Mouse (Mus musculus) stomach, embryonic 14.5 days (tissue): ENCODE measurements at regions not wholly inside any gene's neighbourhood (a gene's known extent, or its start where the extent isn't known, plus 50 kb on each side); places are given as distances from the start of the nearest gene placed in this dataset.

ENCODE experiments used
- ATAC-seq: fragments of 200-750 bp; cut with Nextera tagmentation; 2 replicates; pipeline ENCODE4 v1.8.0; 2017; ENCODE audit warnings: low read depth, moderate TSS enrichment; ENCODE audit not compliant: insufficient number of reproducible peaks, insufficient read depth, low FRiP score
- H3K27ac ChIP-seq: fragments of 300-500 bp; sonication (generic); 2 replicates; pipeline ENCODE4 v1.5.1; 2014; ENCODE audit warnings: mild to moderate bottlenecking, low read length, moderate library complexity, mixed read lengths
- H3K27me3 ChIP-seq: fragments of 300-500 bp; sonication (generic); 2 replicates; pipeline ENCODE4 v1.6.1; 2014; ENCODE audit warnings: low read length, control low read depth, mixed read lengths; ENCODE audit not compliant: control insufficient read depth, insufficient read depth
- H3K36me3 ChIP-seq: fragments of 300-500 bp; sonication (generic); 2 replicates; pipeline ENCODE4 v1.6.1; 2014; ENCODE audit warnings: mild to moderate bottlenecking, control low read depth, low read length, moderate library complexity, mixed read lengths; ENCODE audit not compliant: control insufficient read depth, insufficient read depth
- H3K4me1 ChIP-seq: fragments of 300-500 bp; sonication (generic); 2 replicates; pipeline ENCODE4 v1.6.1; 2014; ENCODE audit warnings: low read length, control low read depth, mixed read lengths; ENCODE audit not compliant: control insufficient read depth, insufficient read depth
- H3K4me2 ChIP-seq: fragments of 300-500 bp; sonication (generic); replicated peaks from 2 replicates; pipeline ENCODE4 v1.6.1; 2014; ENCODE audit warnings: low read depth, low read length, control low read depth
- H3K4me3 ChIP-seq: fragments of 300-500 bp; sonication (generic); 2 replicates; pipeline ENCODE4 v1.5.1; 2014; ENCODE audit warnings: low read depth, low read length, control low read depth
- H3K9ac ChIP-seq: fragments of 300-500 bp; sonication (generic); replicated peaks from 2 replicates; pipeline ENCODE4 v1.6.1; 2014; ENCODE audit warnings: low read depth, mild to moderate bottlenecking, control low read depth, low read length, moderate library complexity, mixed read lengths
- H3K9me3 ChIP-seq: fragments of 300-500 bp; sonication (generic); 2 replicates; pipeline ENCODE4 v1.6.1; 2016; ENCODE audit warnings: low read depth, low read length, control low read depth; ENCODE audit not compliant: control insufficient read depth
- WGBS: fragments of 180-500 bp; shearing (Covaris S2); extraction: QIAGEN DNeasy Blood & Tissue Kit; methylation state at CpG from one replicate; pipeline ENCODE4 v1.1.7; 2014; 5-methylcytosine and 5-hydroxymethylcytosine counted together

DNA sequence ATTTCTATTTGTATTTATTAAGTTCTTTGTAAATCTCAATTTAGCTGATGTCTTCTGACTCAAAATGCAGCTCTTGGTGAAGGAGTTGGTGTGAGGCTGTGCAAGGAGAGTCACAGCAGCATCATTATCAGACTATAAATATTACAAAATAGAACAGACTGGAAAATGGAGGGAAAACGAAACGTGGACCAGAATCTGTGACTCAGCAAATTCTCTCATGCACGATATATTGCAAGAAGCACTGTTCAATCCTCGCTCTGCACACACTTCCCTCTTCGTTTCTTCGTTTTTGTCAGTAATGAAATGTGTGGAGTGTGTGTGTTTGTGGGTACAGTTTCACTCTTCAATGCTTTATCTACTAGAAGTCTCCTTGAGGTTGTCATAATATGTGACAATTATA, 215.5 kb downstream of the Ktn1 start:
- H3K9me3 ChIP-seq = no peaks in the 10 kb centered on the region
- ATAC-seq = no peak

DNA sequence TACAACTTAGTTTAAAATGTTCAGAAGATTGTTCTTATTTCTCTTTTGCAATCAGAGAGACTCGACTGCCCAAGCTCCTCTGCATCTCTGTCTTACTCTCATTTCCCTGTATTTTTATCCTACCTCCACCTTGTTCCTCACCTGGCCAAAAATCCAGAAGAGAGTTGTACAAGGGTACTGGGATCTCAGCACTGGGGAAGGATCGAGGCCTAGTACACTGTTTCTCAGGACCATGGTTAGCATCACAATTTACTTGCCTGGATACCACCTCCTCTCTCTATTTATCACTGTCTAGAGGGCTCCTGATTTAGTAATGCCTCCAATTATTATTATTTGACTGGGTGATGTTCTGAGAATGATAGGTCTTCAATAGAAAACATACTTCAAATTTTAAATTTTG, 218.8 kb downstream of the Ktn1 start:
- no peaks in the 10 kb centered on the region for H3K9me3 ChIP-seq
- 83% methylated on average over 2 of the region's 2 CpGs for WGBS
- no peaks in the 10 kb centered on the region for H3K27me3 ChIP-seq
- H3K27ac ChIP-seq = no peak overlapping the region
- H3K4me2 ChIP-seq = no peak overlapping the region
- no peaks in the 10 kb centered on the region for H3K4me1 ChIP-seq
- no peak for ATAC-seq
- no peak overlapping the region for H3K9ac ChIP-seq
- H3K4me3 ChIP-seq = no peak overlapping the region
- no peaks in the 10 kb centered on the region for H3K36me3 ChIP-seq

More for the DNA sequence above, 215.5 kb downstream of the Ktn1 start:
- 78% methylated on average over 6 of the region's 6 CpGs for WGBS
- no peak overlapping the region for H3K9ac ChIP-seq
- H3K4me1 ChIP-seq = no peaks in the 10 kb centered on the region
- no peak overlapping the region for H3K27ac ChIP-seq
- H3K36me3 ChIP-seq = no peaks in the 10 kb centered on the region
- no peak overlapping the region for H3K4me2 ChIP-seq
- H3K27me3 ChIP-seq = no peaks in the 10 kb centered on the region
- no peak overlapping the region for H3K4me3 ChIP-seq

DNA sequence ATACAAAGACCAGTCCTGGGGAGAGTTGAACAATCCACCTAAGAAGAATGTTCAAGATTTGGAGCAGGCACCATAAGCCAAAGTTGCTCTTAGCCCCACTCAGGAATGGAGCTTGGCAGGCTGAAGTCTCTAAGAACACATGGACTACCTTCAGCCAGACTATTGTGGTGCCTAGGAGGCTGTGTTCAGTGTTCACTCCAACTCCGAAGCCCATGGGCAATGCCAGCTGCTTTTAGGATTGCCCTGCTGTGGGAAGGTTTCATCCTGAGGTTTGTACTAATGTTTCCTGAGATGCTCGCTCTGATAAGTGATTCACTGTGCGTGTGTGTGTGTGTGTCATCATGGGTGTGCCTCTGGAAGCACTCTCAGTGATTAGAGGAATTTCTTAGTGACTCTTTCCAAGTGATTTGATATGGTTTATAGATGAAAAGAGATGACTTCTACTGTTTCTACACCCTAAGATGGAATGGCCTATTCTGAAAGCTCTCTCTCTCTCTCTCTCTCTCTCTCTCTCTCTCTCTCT, 220.1 kb downstream of the Ktn1 start:
- no peaks in the 10 kb centered on the region for H3K9me3 ChIP-seq
- no peaks in the 10 kb centered on the region for H3K36me3 ChIP-seq
- H3K27me3 ChIP-seq = no peaks in the 10 kb centered on the region
- no peak overlapping the region for H3K27ac ChIP-seq
- no peak for ATAC-seq
- no peak overlapping the region for H3K9ac ChIP-seq
- 78% methylated on average over 3 of the region's 3 CpGs for WGBS
- no peak overlapping the region for H3K4me2 ChIP-seq
- no peak overlapping the region for H3K4me3 ChIP-seq
- H3K4me1 ChIP-seq = no peaks in the 10 kb centered on the region

DNA sequence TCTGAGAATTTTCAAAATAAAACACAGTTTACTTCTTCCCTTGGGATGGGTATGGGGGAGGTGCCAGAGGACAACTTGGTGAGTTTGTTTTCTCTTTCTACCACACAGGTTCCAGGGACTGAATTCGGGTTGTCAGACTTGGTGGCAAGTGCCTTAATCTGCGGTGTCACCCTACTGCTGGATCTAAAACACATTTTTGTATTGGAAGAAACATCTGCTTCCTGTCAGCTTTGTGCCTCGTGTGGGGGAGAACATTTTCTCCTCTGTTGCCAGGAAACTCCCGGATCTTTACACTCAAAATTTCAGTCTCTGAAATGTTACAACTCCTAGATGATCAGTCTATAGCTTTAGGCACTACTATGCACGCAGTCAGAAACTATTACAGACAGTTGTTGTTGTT, 228.3 kb downstream of the Ktn1 start:
- no peaks in the 10 kb centered on the region for H3K4me1 ChIP-seq
- H3K27ac ChIP-seq = no peak overlapping the region
- no peaks in the 10 kb centered on the region for H3K27me3 ChIP-seq
- H3K9me3 ChIP-seq = no peaks in the 10 kb centered on the region
- H3K4me3 ChIP-seq = no peak overlapping the region
- 45% methylated on average over 5 of the region's 5 CpGs for WGBS
- ATAC-seq = no peak
- no peak overlapping the region for H3K9ac ChIP-seq
- no peaks in the 10 kb centered on the region for H3K36me3 ChIP-seq
- no peak overlapping the region for H3K4me2 ChIP-seq

DNA sequence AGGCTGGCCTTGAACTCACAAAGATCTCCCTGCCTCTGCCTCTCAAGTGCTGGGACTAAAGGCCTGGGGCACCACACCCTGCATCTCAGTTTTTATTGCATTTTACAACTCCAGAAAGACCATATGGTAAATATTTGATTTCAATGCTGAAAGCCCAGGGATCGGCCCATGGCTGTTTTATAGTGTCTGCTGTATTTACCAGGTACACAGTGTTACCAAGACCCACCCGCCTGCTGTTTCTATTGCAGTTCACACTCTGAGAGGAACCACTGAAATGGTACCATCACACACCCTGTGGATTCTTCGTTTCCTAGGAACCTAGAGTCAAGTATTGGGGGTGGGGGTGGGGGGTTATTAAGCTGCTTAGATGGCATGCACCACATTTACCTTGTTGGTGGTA, 228.9 kb downstream of the Ktn1 start:
- no peak for ATAC-seq
- Histone ChIP-seq H3K27me3 (no peaks in the 10 kb centered on the region), H3K4me1 (no peaks in the 10 kb centered on the region), H3K4me3 (no peak overlapping the region), H3K9ac (no peak overlapping the region), H3K4me2 (no peak overlapping the region), H3K9me3 (no peaks in the 10 kb centered on the region), H3K36me3 (no peaks in the 10 kb centered on the region), H3K27ac (no peak overlapping the region)
- WGBS = 80% methylated on average over 3 of the region's 3 CpGs

DNA sequence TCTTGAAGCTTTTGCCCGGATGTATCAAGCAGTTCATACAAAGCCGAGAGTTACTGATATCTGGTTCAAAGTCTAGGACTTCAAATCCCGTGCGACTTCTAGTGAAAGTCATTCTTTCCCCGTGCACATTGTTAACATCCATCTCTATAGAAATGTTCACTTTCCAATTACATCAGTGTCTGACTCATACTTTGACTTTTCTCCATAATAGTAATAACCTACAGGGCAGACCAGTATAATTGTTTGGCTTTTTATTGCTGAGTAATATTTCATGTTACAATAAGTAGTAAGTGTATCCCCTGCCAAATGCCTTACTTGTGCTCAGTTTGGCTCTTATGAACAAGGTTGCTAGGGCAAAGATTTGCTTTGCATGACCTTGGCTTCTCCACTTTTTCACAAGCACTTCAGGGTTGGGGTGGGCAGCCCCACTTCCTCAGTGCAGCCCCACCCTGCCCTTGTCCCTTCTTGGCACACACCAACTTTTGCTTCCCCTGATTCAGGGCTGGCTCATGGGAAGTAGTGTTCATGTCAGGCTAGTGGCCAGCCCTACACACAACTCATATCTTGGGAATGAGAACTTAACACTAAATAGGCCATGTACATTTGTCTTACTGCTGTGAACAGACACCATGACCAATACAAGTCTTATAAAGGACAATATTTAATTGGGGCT, 229.7 kb downstream of the Ktn1 start:
- no peak for ATAC-seq
- H3K36me3 ChIP-seq = no peaks in the 10 kb centered on the region
- H3K27ac ChIP-seq = no peak overlapping the region
- H3K9me3 ChIP-seq = no peaks in the 10 kb centered on the region
- H3K4me1 ChIP-seq = no peaks in the 10 kb centered on the region
- H3K9ac ChIP-seq = no peak overlapping the region
- no peaks in the 10 kb centered on the region for H3K27me3 ChIP-seq
- WGBS = 94% methylated on average over 5 of the region's 5 CpGs
- no peak overlapping the region for H3K4me3 ChIP-seq
- H3K4me2 ChIP-seq = no peak overlapping the region

DNA sequence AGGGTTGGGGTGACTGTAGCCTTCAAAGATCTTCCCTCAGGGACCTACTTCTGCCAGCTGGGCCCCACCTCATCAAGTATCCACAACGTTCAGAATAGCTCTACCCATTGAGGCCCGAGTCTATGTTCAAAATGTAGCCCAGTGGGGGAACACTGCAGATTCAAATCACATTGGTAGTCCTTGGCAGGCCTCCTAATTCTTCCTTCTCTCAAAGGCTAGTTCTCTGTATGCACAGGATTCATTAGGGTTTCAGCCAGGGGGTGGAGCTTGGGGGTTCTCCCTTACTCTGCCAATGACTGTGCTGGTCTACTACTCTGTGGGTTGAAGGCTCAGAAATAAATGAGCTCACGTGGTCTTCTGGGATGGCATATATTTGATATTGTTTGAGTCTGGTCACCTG, 235.3 kb upstream of the Peli2 start:
- Histone ChIP-seq H3K27ac (no peak overlapping the region), H3K27me3 (no peaks in the 10 kb centered on the region), H3K4me3 (no peak overlapping the region), H3K9me3 (no peaks in the 10 kb centered on the region), H3K36me3 (no peaks in the 10 kb centered on the region), H3K4me2 (no peak overlapping the region), H3K4me1 (no peaks in the 10 kb centered on the region), H3K9ac (no peak overlapping the region)
- 88% methylated on average over 3 of the region's 3 CpGs for WGBS
- no peak for ATAC-seq

DNA sequence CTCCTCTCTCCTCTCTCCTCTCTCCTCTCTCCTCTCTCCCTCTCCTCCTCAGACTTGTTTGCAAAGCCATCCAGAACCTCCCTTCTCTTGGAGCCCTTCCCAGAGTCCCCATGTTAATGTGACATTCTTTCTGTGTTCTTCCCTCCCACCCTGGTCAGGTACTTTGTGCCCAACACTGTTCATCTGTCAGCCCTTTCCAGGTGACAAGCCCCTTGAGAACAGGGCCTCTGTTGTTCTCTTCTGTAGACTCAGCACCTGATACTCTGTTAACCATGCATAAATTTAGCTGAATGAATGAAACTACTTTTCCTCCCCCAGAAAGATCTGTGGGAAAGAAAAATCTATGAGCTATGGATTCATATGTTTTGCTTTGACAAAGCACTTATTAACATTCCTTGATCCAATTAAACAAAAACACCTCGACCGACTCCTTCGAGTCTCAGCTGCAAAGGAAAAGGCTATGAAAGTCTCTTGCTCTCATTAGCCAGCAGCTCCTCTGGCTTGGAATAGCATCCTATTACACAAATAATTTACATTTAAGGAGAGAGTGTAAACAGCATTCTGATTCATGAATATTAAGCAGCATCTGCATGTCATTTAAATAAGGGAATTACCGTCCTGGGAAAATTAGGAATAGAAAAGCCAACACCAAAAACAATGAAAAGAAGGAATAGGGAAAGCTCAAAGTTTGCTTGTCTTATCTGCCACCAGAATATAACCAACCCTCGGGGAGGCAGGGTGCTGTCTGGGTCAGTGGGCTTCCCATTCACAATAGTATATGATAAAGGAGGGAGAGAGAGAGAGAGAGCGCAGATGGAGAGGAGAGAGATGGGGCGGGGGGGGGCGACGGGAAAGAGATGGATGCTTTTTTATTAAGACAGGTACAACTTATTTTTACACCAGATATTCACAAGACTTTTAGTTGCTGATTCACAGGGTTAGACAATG, 230.1 kb upstream of the Peli2 start:
- no peaks in the 10 kb centered on the region for H3K36me3 ChIP-seq

More for the DNA sequence above, 230.1 kb upstream of the Peli2 start:
- Histone ChIP-seq H3K27me3 (no peaks in the 10 kb centered on the region), H3K4me3 (no peak overlapping the region), H3K4me1 (no peaks in the 10 kb centered on the region), H3K9me3 (no peaks in the 10 kb centered on the region), H3K27ac (no peak overlapping the region), H3K9ac (no peak overlapping the region), H3K4me2 (no peak overlapping the region)
- 77% methylated on average over 9 of the region's 9 CpGs for WGBS
- ATAC-seq = no peak
